Mouse (Mus musculus) myocyte (in vitro differentiated cells): ENCODE results near the gene Preb. TPM values are rescaled to one million over a fixed set of nuclear protein-coding genes. Genes with fewer than 3 reads are reported as not detected.

ENCODE experiments used
- H3K27me3 ChIP-seq: one replicate; pipeline ENCODE4 v1.6.1; 2011; ENCODE audit not compliant: control insufficient read depth, insufficient read depth, insufficient read length
- H3K36me3 ChIP-seq: one replicate; pipeline ENCODE4 v1.6.1; 2011; ENCODE audit not compliant: control insufficient read depth, insufficient read depth
- H3K4me2 ChIP-seq: one replicate; pipeline ENCODE4 v1.6.1; 2011; ENCODE audit warnings: low read depth, control low read depth
- H3K4me3 ChIP-seq: one replicate; pipeline ENCODE4 v1.5.1; 2011; ENCODE audit warnings: mild to moderate bottlenecking, control low read depth, moderate library complexity
- H3K79me2 ChIP-seq: one replicate; pipeline ENCODE4 v1.6.1; 2011; ENCODE audit not compliant: control insufficient read depth, insufficient read depth
- H3ac ChIP-seq: one replicate; pipeline ENCODE4 v1.6.1; 2011; ENCODE audit not compliant: control insufficient read depth, insufficient read length
- CEBPB ChIP-seq: IDR thresholded peaks from 2 replicates; pipeline ENCODE4 v1.6.1; 2011; ENCODE audit warnings: mild to moderate bottlenecking, moderate library complexity; ENCODE audit not compliant: poor library complexity, insufficient read depth, severe bottlenecking
- E2F4 ChIP-seq: IDR thresholded peaks from one replicate; pipeline ENCODE4 v1.6.1; 2011; ENCODE audit warnings: mild to moderate bottlenecking, control low read depth, moderate library complexity; ENCODE audit not compliant: insufficient read depth
- MAX ChIP-seq: IDR thresholded peaks from one replicate; pipeline ENCODE4 v1.6.1; 2011; ENCODE audit warnings: low read depth, mild to moderate bottlenecking, control low read depth
- MYOD1 ChIP-seq, 3 experiments: IDR thresholded peaks; one replicate each; pipeline ENCODE4 v1.6.1; 2011; ENCODE audit warnings: control low read depth in 2 of 3, low read depth in 2 of 3, mild to moderate bottlenecking in 2 of 3, moderate library complexity in 1 of 3; ENCODE audit not compliant: insufficient read length in 2 of 3, control insufficient read depth in 1 of 3
- MYOG ChIP-seq, 3 experiments: IDR thresholded peaks; one replicate each; pipeline ENCODE4 v1.6.1; 2011; ENCODE audit warnings: control low read depth in 2 of 3, low read depth in 2 of 3, mild to moderate bottlenecking in 2 of 3; ENCODE audit not compliant: insufficient read length in 2 of 3, control insufficient read depth in 1 of 3, insufficient read depth in 1 of 3
- POLR2A ChIP-seq: IDR thresholded peaks from one replicate; pipeline ENCODE4 v1.6.1; 2011; ENCODE audit warnings: low read depth, mild to moderate bottlenecking, control low read depth, moderate library complexity; ENCODE audit not compliant: insufficient read length
- POLR2AphosphoS2 ChIP-seq: IDR thresholded peaks from one replicate; pipeline ENCODE4 v1.6.1; 2011; ENCODE audit warnings: low read depth, control low read depth; ENCODE audit not compliant: insufficient read length
- REST ChIP-seq: IDR thresholded peaks from one replicate; pipeline ENCODE4 v1.6.1; 2011; ENCODE audit warnings: mild to moderate bottlenecking, control low read depth, moderate library complexity; ENCODE audit not compliant: insufficient read depth, insufficient read length
- SRF ChIP-seq: IDR thresholded peaks from one replicate; pipeline ENCODE4 v1.6.1; 2011; ENCODE audit warnings: low read depth; ENCODE audit not compliant: control insufficient read depth, insufficient read length
- TCF12 ChIP-seq: IDR thresholded peaks from one replicate; pipeline ENCODE4 v1.6.1; 2011; ENCODE audit warnings: mild to moderate bottlenecking, control low read depth; ENCODE audit not compliant: poor library complexity, insufficient read depth, severe bottlenecking
- TCF3 ChIP-seq: IDR thresholded peaks from one replicate; pipeline ENCODE4 v1.6.1; 2011; ENCODE audit warnings: low read depth, control low read depth; ENCODE audit not compliant: insufficient read length
- USF1 ChIP-seq: IDR thresholded peaks from one replicate; pipeline ENCODE4 v1.6.1; 2011; ENCODE audit warnings: low read depth, mild to moderate bottlenecking, control low read depth, moderate library complexity
- polyA plus RNA-seq: library from polyadenylated mRNA; unstranded; fragments of >200 nt; fragmentation: generic; extraction: Trizol; gene quantifications from one replicate; pipeline ENCODE4 v1.2.1, GENCODE M21; 2012; ENCODE audit warnings: missing spikeins

Preb gene
- polyA plus RNA-seq, 1 experiment, result 158 TPM

- Histone ChIP-seq H3K4me3 (no peak overlapping the region), H3K79me2 (no peaks in the 10 kb centered on the region), H3K36me3 (no peaks in the 10 kb centered on the region), H3K27me3 (no peaks in the 10 kb centered on the region), H3K4me2 (no peak overlapping the region), H3ac (no peak overlapping the region)
- no peak for TF ChIP-seq SRF
- TF ChIP-seq MYOG (IDR thresholded peaks at IDR 0.05; ENCODE audit: control insufficient read depth in 1 of 3, insufficient read depth in 1 of 3, insufficient read length in 2 of 3, low read depth in 2 of 3), result no peak
- TF ChIP-seq USF1, result no peak
- no peak for TF ChIP-seq MYOD1 (IDR thresholded peaks at IDR 0.05; ENCODE audit: control insufficient read depth in 1 of 3, insufficient read length in 2 of 3, low read depth in 2 of 3)
- TF ChIP-seq CEBPB, result no peak
- no peak for TF ChIP-seq TCF12
- TF ChIP-seq POLR2A, result no peak
- no peak for TF ChIP-seq E2F4
- TF ChIP-seq POLR2AphosphoS2, result no peak
- no peak for TF ChIP-seq MAX
- TF ChIP-seq REST, result no peak
- no peak for TF ChIP-seq TCF3
Measured at GRCm38 (mm10) chr5:30982357-30982756, 22.2 kb upstream of the Preb start.

GRCm38 (mm10) chr5:30974870-30975656 is 14.9 kb upstream of the Preb start:
- Histone ChIP-seq H3K36me3 (no peaks in the 10 kb centered on the region), H3ac (no peak overlapping the region), H3K79me2 (no peaks in the 10 kb centered on the region), H3K27me3 (no peaks in the 10 kb centered on the region), H3K4me3 (no peak overlapping the region), H3K4me2 (no peak overlapping the region)
- TF ChIP-seq TCF3 (no peak), MYOD1 (IDR thresholded peaks at IDR 0.05; ENCODE audit: control insufficient read depth in 1 of 3, insufficient read length in 2 of 3, low read depth in 2 of 3) (peak in 2 of 3 experiments; percentile 52 to 64), MYOG (IDR thresholded peaks at IDR 0.05; ENCODE audit: control insufficient read depth in 1 of 3, insufficient read depth in 1 of 3, insufficient read length in 2 of 3, low read depth in 2 of 3) (peak in 1 of 3 experiments; percentile 49), MAX (no peak), POLR2AphosphoS2 (no peak), POLR2A (no peak), SRF (no peak), E2F4 (no peak), USF1 (no peak)

GRCm38 (mm10) chr5:30969440-30969839 is 9.3 kb upstream of the Preb start:
- Histone ChIP-seq H3K36me3 (no peaks in the 10 kb centered on the region), H3K79me2 (no peaks in the 10 kb centered on the region), H3ac (no peak overlapping the region), H3K4me3 (no peak overlapping the region), H3K27me3 (no peaks in the 10 kb centered on the region), H3K4me2 (no peak overlapping the region)
- TF ChIP-seq REST (no peak), SRF (no peak), MAX (no peak), MYOD1 (IDR thresholded peaks at IDR 0.05; ENCODE audit: control insufficient read depth in 1 of 3, insufficient read length in 2 of 3, low read depth in 2 of 3) (no peak), TCF3 (no peak), POLR2A (no peak), TCF12 (no peak), MYOG (IDR thresholded peaks at IDR 0.05; ENCODE audit: control insufficient read depth in 1 of 3, insufficient read depth in 1 of 3, insufficient read length in 2 of 3, low read depth in 2 of 3) (no peak), USF1 (no peak), E2F4 (no peak), POLR2AphosphoS2 (no peak), CEBPB (no peak)

DNA sequence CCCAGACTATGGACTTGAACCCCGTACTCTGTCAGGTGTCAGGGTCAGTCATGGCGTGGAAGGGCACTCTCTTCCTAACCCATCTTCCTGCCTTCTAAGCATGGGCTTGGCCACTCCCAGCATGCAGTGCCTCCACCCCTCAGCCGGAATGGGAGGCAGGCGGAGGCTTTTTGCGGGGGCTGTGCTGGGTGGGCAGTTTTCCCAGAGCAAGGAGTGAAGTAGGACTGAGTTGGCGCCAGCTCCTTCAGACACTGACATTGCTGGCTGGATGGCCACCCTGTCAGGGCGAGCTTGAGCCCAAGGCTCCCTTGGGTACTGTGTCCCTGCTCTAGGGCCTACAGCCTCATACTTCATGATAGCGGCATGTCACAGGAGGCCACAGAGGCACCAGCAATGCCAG is 8.3 kb upstream of the Preb start, which contains the start of gene Tcf23:
TSS of gene Tcf23 (plus strand) at position 247 of the 400 bp plus-strand sequence.
- TF ChIP-seq MYOG (IDR thresholded peaks at IDR 0.05; ENCODE audit: control insufficient read depth in 1 of 3, insufficient read depth in 1 of 3, insufficient read length in 2 of 3, low read depth in 2 of 3) (no peak), TCF12 (no peak), POLR2AphosphoS2 (no peak), REST (no peak), E2F4 (no peak), CEBPB (no peak), SRF (no peak), MYOD1 (IDR thresholded peaks at IDR 0.05; ENCODE audit: control insufficient read depth in 1 of 3, insufficient read length in 2 of 3, low read depth in 2 of 3) (no peak), MAX (no peak), TCF3 (no peak), POLR2A (no peak), USF1 (no peak)
- H3K4me2 ChIP-seq, result no peak within 1 kb of the TSS
- no peak within 1 kb of the TSS for H3ac ChIP-seq

GRCm38 (mm10) chr5:30966189-30966588 is 6.0 kb upstream of the Preb start:
- no peak overlapping the region for H3K4me2 ChIP-seq
- H3K4me3 ChIP-seq, result no peak overlapping the region
- no peaks in the 10 kb centered on the region for H3K36me3 ChIP-seq
- H3K79me2 ChIP-seq, result no peaks in the 10 kb centered on the region
- H3K27me3 ChIP-seq, result no peaks in the 10 kb centered on the region
- TF ChIP-seq TCF12 (no peak), CEBPB (no peak), MAX (no peak), TCF3 (no peak), E2F4 (no peak), POLR2A (no peak), USF1 (no peak), MYOG (IDR thresholded peaks at IDR 0.05; ENCODE audit: control insufficient read depth in 1 of 3, insufficient read depth in 1 of 3, insufficient read length in 2 of 3, low read depth in 2 of 3) (no peak), POLR2AphosphoS2 (no peak), MYOD1 (IDR thresholded peaks at IDR 0.05; ENCODE audit: control insufficient read depth in 1 of 3, insufficient read length in 2 of 3, low read depth in 2 of 3) (no peak), REST (no peak), SRF (no peak)
- H3ac ChIP-seq, result no peak overlapping the region

More for the DNA sequence above, 8.3 kb upstream of the Preb start, which contains the start of gene Tcf23:
- H3K79me2 ChIP-seq, result no peaks in the 10 kb centered on the region
- H3K36me3 ChIP-seq, result no peaks in the 10 kb centered on the region
- no peaks in the 10 kb centered on the region for H3K27me3 ChIP-seq
- H3K4me3 ChIP-seq, result no peak within 1 kb of the TSS
